Mouse (Mus musculus) midbrain, embryonic 10.5 days (tissue): Measurements from ENCODE around the gene Unc13d. TPM values are rescaled to one million over a fixed set of nuclear protein-coding genes. Genes with fewer than 3 reads are reported as not detected.
A peak's percentile ranks its signal among the peaks of the same experiment; 100 is the strongest.
"Not testable (repeated sequence)": the region's sequence is repeated elsewhere in the genome, so short reads cannot be mapped to it uniquely, and the experiment has no call there.

ENCODE experiments used
- DNase-seq: peaks from one replicate; pipeline ENCODE4 v3.0.0-alpha.2; 2017; ENCODE audit warnings: low spot score
- H3K27ac ChIP-seq: fragments of 300-500 bp; sonication (generic); replicated peaks from 2 replicates; pipeline ENCODE4 v1.5.1; 2016; ENCODE audit warnings: mild to moderate bottlenecking
- H3K27me3 ChIP-seq: fragments of 300-500 bp; sonication (generic); 2 replicates; pipeline ENCODE4 v1.6.1; 2016; ENCODE audit warnings: low read depth, mild to moderate bottlenecking; ENCODE audit not compliant: poor library complexity, severe bottlenecking
- H3K36me3 ChIP-seq: fragments of 300-500 bp; sonication (generic); 2 replicates; pipeline ENCODE4 v1.6.1; 2016; ENCODE audit warnings: mild to moderate bottlenecking, moderate library complexity
- H3K4me1 ChIP-seq: fragments of 300-500 bp; sonication (generic); 2 replicates; pipeline ENCODE4 v1.6.1; 2016
- H3K4me3 ChIP-seq: fragments of 300-500 bp; sonication (generic); 2 replicates; pipeline ENCODE4 v1.5.1; 2016; ENCODE audit warnings: mild to moderate bottlenecking, moderate library complexity
- H3K9me3 ChIP-seq: fragments of 300-500 bp; sonication (generic); replicated peaks from 2 replicates; pipeline ENCODE4 v1.6.1; 2016; ENCODE audit warnings: mild to moderate bottlenecking
- WGBS: fragments of 180-500 bp; shearing (Covaris S2); methylation state at CpG from one replicate; pipeline ENCODE4 v1.1.7; 2016; 5-methylcytosine and 5-hydroxymethylcytosine counted together
- polyA plus RNA-seq: library from polyadenylated mRNA; unstranded; fragments of >200 nt; fragmentation: Nextera tagmentation; extraction: Ambion mirVana; gene quantifications from 2 replicates; pipeline ENCODE4 v1.2.1, GENCODE M21; 2016

Gene Unc13d
- polyA plus RNA-seq, 1 experiment from 2014 or later = 3.1 TPM

DNA sequence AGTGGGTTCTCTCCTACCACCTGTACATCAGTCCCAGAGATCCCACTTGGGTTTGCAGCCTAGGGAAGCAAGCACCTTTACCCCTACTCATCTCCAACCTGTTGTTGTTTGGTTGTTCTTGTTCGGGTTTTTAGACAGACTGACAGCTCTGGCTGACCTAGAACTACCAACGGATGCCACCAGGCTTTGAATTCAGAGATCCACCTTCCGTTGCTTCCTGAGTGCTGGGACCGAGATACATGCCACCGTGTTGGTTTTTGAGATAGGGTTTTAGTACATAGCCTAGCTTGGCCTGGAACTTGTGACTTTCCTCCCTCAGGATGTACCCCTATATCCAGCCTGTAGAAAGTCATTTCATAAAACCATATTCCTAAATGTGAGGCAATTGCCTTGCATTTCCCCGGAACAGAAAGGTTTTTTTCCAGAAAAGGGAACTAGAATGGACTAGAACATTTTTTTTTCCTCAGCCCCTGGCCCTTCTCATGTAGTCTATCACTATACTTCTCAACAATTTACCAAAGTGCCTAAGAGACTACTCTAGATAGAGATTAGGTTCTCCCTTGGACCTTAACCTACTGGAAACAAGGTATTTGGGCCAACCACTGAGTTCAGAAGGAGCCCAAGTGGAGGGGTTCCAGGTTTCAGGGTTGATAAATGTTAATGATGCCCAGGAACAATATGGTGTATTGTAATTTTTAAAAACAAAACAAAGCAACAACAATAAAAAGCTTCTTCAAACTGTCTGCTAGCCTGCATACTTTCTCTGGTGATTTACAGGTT lies 48.5 kb downstream of the Unc13d start:
- 86% methylated on average over 6 of the region's 6 CpGs for WGBS
- Histone ChIP-seq H3K4me1 (peaks cover 28% of the 10 kb centered on the region), H3K4me3 (peak overlapping the region; percentile 81), H3K9me3 (no peaks in the 10 kb centered on the region), H3K27ac (peak overlapping the region; percentile 99), H3K36me3 (peaks cover 27% of the 10 kb centered on the region), H3K27me3 (no peaks in the 10 kb centered on the region)
- DNase-seq = no peak

DNA sequence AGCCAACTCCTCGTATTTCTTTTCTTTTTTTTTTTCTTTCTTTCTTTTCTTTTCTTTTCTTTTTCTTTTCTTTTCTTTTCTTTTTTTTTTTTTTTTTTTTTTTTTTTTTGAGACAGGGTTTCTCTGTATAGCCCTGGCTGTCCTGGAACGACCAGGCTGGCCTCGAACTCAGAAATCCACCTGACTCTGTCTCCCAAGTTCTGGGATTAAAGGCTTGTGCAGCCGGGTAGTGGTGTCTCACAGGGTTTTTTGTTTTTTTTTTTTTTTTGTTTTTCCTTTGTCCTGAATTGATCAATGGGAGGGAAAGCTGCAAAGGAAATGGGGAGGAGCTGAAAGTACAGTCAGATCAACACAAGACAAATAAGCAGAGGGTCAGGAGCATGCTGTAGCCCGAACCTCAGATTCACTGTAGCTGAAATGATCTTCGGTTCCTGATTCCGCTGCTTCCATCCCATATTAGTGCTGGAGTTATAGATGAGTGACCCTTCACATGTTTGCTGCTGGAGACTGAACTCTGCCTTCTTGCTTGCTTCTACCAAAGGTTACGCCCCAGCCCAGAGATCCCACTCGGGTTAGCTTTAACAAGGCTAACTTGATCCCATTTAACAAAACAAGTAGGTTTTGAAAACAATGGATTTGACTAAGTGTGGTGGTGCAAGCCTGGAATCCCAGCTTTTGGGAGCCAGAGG lies 49.4 kb downstream of the Unc13d start:
- H3K9me3 ChIP-seq = no peaks in the 10 kb centered on the region
- no peak for DNase-seq
- 86% methylated on average over 9 of the region's 9 CpGs for WGBS
- H3K4me1 ChIP-seq = peaks cover 28% of the 10 kb centered on the region
- H3K27ac ChIP-seq = no peak overlapping the region
- no peak overlapping the region for H3K4me3 ChIP-seq
- H3K27me3 ChIP-seq = no peaks in the 10 kb centered on the region
- H3K36me3 ChIP-seq = peaks cover 21% of the 10 kb centered on the region

DNA sequence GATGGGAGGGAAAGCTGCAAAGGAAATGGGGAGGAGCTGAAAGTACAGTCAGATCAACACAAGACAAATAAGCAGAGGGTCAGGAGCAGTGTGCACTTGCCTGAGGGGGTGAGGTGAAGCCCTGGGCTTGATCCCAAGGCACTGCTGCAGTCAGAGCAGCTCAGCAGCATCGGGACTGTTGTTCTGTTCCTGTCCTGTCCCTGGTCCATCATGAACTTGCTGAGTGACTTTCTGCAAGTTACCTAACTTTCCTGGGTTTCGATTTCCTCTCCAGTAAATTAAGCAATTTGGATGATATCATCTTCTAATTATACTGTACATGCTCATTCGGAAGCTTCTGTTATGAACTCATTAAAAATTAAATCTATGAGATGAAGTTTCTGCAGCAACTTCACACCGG lies 50.0 kb downstream of the Unc13d start, which contains the start of gene H3f3b:
H3f3b (minus strand) TSS at position 207 of the 400 bp plus-strand sequence.
- Histone ChIP-seq H3K9me3 (no peaks in the 10 kb centered on the region), H3K27me3 (no peaks in the 10 kb centered on the region), H3K36me3 (peaks cover 17% of the 10 kb centered on the region), H3K27ac (no peak within 1 kb of the TSS), H3K4me1 (peaks cover 25% of the 10 kb centered on the region), H3K4me3 (no peak within 1 kb of the TSS)
- no peak for DNase-seq
- WGBS = 85% methylated on average over 4 of the region's 4 CpGs

DNA sequence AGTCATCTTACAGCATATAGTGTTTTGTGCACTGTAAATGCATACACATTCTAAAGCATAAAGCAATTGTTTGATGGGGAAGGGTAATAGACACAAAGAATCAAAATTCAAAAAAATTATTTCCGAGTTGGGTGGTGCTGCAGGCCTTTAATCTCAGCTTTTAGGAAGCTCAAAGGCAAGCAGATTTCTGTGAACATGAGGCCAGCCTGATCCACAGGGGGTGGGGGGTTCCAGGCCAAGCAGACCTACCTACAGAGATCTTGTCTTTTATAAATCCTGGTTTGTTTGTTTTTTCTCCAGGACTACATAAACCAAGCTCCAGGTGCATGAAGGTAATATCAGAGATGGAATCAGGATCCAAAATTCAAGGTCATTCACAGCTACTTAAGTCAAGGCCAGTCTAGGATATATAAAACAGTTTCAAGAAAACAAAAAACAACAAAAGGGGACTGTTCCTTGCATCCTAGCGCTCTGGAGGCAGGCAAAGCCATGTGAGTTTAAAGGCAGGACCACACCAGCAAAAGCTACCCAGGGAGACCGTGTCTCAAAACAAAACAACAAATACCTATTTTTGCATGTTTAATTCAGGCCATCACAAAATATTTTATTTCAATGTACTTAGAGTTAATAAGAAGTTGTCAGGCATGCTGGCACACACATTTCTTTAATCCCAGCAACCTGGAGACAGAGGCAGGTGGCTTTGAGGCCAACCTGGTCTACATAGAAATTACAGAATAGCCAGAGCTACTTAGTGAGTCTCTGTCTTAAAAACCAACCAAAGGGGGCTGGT lies 52.5 kb downstream of the Unc13d start:
- no peaks in the 10 kb centered on the region for H3K9me3 ChIP-seq
- no peak for DNase-seq
- WGBS = 89% methylated on average over 3 of the region's 3 CpGs
- no peaks in the 10 kb centered on the region for H3K27me3 ChIP-seq
- no peak overlapping the region for H3K4me3 ChIP-seq
- H3K36me3 ChIP-seq = peaks cover 23% of the 10 kb centered on the region
- H3K27ac ChIP-seq = peak overlapping the region; percentile 98
- H3K4me1 ChIP-seq = peaks cover 18% of the 10 kb centered on the region

DNA sequence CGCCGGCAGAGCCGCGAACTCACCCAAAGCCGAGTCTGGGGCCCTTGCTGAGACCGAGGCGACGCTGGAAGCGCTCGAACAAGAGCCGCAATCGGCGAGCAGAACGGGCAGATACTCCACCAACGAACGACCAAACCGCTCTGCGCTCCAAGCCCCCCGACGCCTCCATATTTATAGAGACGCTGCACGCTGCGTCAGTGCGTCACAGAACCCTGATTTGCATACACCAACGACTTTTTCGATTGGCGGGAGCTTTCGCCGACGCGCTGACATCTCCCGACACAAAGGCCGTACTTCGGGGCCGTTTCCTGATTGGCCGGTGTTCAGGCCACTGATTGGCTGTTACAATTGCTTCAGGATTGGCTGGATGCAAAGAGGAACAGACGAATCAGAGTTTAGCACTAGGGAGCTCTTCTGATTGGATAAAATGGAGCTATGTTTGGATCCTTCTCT lies 53.4 kb downstream of the Unc13d start:
- WGBS = under 1% methylated on average over 37 of the region's 37 CpGs
- peaks cover 12% of the 10 kb centered on the region for H3K4me1 ChIP-seq

DNA sequence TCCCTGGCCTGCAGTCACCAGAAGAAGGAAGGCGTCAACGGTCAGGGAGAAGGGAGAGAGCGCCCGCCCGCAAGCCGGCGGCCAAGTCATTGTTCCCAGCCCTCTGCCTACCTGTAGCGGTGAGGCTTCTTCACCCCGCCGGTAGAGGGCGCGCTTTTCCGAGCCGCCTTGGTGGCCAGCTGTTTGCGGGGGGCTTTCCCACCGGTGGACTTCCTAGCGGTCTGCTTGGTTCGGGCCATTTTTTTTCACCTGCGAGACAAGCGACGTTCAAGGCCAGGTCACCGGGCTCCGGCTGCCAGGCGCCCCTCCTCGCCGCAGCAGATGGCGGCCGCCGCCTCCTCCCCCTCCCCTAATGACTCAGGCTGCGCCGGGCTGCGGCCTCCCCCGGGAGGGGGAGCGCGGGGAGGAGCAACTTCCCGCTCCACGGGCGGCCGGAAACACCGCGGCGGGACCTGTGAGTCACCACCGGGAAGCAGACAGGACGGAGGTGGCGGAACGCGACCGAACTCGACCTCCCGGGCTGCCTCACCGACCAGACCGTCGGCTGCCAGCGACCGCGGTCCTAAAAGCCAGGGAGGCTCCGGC lies 53.9 kb downstream of the Unc13d start:
- H3K27ac ChIP-seq = peak overlapping the region; percentile 98
- H3K9me3 ChIP-seq = no peaks in the 10 kb centered on the region
- H3K4me3 ChIP-seq = peak overlapping the region; percentile 99
- WGBS = under 1% methylated on average over 52 of the region's 57 CpGs
- peak; percentile 80 for DNase-seq
- H3K27me3 ChIP-seq = no peaks in the 10 kb centered on the region
- H3K4me1 ChIP-seq = peaks cover 12% of the 10 kb centered on the region
- H3K36me3 ChIP-seq = peaks cover 23% of the 10 kb centered on the region

More for the DNA sequence above, 53.4 kb downstream of the Unc13d start:
- peak overlapping the region; percentile 98 for H3K27ac ChIP-seq
- H3K27me3 ChIP-seq = no peaks in the 10 kb centered on the region
- H3K9me3 ChIP-seq = no peaks in the 10 kb centered on the region
- peaks cover 23% of the 10 kb centered on the region for H3K36me3 ChIP-seq
- peak; percentile 98 for DNase-seq
- H3K4me3 ChIP-seq = peak overlapping the region; percentile 99

DNA sequence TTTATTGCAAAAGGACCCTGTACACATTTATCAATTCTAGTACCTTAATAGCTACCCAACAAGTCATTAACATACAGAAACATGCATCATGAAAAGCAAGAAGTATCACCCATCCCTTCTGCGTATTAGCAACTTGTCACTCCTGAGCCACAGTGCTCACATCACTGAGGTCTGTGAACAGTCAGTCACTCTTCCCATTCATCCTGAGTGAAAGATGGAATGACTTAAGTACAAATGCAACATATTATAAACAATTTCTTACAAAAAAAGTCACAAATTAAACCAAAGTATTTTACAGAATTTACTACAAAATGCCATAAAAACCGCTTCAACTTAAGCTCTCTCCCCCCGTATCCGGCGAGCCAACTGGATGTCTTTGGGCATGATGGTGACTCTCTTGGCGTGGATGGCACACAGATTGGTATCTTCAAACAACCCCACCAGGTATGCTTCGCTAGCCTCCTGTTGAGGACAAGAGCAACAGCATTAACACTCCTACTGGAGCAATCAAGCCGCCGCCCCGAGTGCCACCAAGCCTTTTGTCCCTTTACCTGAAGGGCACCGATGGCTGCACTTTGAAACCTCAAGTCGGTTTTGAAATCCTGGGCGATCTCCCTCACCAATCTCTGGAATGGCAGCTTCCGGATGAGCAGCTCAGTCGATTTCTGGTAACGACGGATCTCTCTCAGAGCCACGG lies 54.5 kb downstream of the Unc13d start:
- H3K4me1 ChIP-seq = peaks cover 13% of the 10 kb centered on the region
- H3K27me3 ChIP-seq, DNase-seq, H3K9me3 ChIP-seq: not testable (repeated sequence)
- H3K36me3 ChIP-seq = peaks cover 23% of the 10 kb centered on the region
- peak overlapping the region; percentile 99 for H3K4me3 ChIP-seq
- peak overlapping the region; percentile 98 for H3K27ac ChIP-seq
- WGBS = 13% methylated on average over 18 of the region's 18 CpGs

DNA sequence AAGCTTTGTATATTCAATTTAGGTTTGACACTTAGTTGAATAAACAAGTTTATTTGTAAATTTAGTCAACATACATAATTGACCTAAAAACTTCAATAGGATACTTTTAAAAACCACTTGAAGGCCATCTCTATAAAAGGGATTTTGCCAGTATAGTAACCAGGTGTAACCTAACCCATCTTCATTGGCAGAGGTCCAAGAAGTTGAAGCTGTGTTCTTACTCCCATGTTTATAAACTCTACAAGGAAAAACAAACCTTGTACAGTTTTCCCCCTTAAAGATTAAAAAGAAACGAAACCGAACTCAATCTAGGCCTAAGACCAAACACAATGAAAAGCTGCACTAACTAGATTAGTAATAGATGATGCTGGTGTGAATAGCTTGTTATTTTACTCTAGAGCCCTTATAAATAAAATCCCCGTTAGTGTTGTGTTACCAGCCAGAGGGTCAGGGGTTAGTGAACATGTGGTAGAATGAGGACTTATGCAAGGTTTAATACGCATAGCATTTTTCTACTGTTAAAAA lies 55.4 kb downstream of the Unc13d start:
- peak overlapping the region; percentile 99 for H3K4me3 ChIP-seq
- peaks cover 23% of the 10 kb centered on the region for H3K36me3 ChIP-seq
- no peak overlapping the region for H3K27ac ChIP-seq
- WGBS = 88% methylated on average over 4 of the region's 4 CpGs
- H3K4me1 ChIP-seq = peaks cover 16% of the 10 kb centered on the region
- no peaks in the 10 kb centered on the region for H3K9me3 ChIP-seq
- no peaks in the 10 kb centered on the region for H3K27me3 ChIP-seq
- DNase-seq = no peak

DNA sequence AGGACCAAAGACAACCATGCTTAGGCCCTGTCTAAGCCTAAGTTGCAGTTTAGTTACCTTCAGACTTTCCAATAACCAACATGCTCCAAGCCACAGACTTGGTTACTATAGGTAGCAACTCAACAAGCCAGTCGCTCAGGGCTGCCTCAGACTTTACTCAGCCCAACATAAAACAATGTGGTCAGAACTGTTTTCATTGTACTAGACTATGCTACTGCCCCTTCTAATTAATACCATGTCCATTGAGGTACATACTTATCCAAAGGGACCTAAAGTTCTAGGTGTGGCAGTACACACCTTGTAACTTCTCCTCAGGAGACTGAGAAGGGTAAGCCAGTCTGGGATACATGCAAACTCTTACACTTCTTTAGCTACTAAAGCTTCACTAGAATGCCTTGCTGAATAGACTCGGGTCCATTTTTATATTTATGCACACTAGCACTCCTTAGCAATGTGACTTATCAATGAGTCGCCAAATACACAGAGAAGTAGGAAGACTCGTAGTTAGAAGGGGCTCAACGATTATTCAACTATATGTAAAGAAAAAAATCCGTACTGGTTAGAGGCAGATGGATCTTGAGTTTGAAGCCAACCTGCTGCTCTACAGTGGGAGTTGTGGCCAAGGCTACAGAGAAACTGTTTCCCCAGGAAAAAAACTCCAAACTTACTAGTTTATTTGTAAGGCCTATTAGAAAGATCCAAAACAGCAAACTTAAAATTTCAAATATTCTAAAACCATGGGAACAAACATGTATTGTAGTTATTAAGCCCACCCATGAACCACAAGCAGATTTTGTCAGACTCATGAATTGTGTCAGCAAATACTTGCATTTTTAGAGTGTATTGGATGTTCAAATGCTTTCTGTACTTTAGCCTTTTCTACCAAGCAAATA lies 56.2 kb downstream of the Unc13d start:
- Histone ChIP-seq H3K9me3 (no peaks in the 10 kb centered on the region), H3K27me3 (no peaks in the 10 kb centered on the region), H3K36me3 (peaks cover 23% of the 10 kb centered on the region), H3K4me3 (peak overlapping the region; percentile 99; the same call in 1 of the 2 replicates), H3K4me1 (peaks cover 16% of the 10 kb centered on the region), H3K27ac (no peak overlapping the region)
- WGBS = 89% methylated on average over 6 of the region's 6 CpGs
- DNase-seq = no peak

DNA sequence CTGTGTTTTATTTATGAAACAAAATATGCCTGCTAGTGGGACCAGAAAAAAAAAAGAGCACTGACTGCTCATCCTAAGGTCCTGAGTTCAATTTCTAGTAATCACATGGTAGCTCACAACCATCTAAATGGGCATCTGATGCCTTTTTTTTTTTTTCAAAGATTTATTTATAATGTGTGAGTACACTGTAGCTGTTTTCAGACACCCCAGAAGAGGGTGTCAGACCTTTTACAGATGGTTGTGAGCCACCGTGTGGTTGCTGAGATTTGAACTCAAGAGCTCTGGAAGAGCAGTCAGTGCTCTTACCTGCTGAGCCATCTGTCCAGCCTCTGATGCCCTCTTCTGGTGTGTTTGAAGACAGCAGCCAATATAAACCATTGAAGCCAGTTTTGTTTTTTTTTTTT lies 57.2 kb downstream of the Unc13d start:
- H3K4me1 ChIP-seq = peaks cover 16% of the 10 kb centered on the region
- WGBS = 59% methylated on average over 1 of the region's 1 CpGs

DNA sequence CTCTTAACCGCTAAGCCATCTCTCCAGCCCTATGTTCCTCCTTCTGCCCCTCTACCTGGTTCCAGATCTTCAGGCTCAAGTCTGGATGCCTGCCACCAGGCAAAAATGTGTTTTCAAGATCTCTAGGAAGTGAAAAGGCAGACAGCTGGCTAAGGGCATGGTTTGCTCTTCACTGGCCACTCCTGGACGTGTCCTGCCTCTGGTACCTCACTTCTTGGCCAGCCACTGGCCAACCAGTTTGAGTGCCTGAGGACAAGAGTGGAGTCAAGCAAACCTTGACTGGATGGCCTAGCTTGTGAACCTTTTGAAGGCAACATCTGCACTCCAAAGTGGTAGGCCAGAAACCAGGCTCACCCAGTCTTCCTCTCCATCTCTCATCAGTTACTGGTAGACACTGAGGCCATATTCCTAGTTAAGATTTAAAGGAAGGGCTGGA lies 57.8 kb downstream of the Unc13d start:
- DNase-seq = no peak
- no peaks in the 10 kb centered on the region for H3K9me3 ChIP-seq
- H3K36me3 ChIP-seq = peaks cover 23% of the 10 kb centered on the region
- no peaks in the 10 kb centered on the region for H3K27me3 ChIP-seq
- H3K4me1 ChIP-seq = peaks cover 14% of the 10 kb centered on the region
- 86% methylated on average over 2 of the region's 2 CpGs for WGBS
- H3K4me3 ChIP-seq = no peak overlapping the region
- H3K27ac ChIP-seq = no peak overlapping the region

More for the DNA sequence above, 57.2 kb downstream of the Unc13d start:
- Histone ChIP-seq H3K36me3 (peaks cover 23% of the 10 kb centered on the region), H3K27me3 (no peaks in the 10 kb centered on the region), H3K4me3 (no peak overlapping the region), H3K27ac (no peak overlapping the region), H3K9me3 (no peaks in the 10 kb centered on the region)
- DNase-seq = no peak
